ENCODE assay signal across 16 mouse cellular contexts in the genomic region with DNA sequence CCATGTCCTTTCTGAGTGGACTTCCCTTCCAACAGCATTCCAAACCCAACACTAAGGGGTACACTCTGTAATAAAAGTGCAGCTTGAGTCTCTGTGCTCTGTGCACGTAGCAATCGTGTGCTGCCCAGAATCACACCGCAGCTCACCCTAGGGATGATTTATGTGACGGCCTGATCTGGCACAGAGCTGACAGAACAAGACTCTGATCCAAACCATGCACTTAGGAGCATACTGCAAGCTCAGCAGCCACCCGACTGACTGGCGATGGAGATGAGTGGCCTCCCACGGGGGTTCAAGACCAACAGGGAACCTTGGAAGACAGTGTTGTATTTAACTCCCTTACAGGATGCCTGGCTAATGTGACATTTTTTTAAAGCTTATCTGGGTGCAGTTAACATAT. TPM values are rescaled to one million over a fixed set of nuclear protein-coding genes. Genes with fewer than 3 reads are reported as not detected.
A peak's percentile ranks its signal among the peaks of the same experiment; 100 is the strongest.
DNase-seq lines count a peak whose midpoint lies in the region; ATAC-seq lines count a peak whose summit lies in the region.
"Had no signal": no experiment of that assay in that cellular context is flagged by ENCODE, and none has a peak within 500 bp of the region (broad histone marks: within the 10 kb centered on the region; RNA-seq: fewer than 3 reads in every experiment).

No protein-coding gene starts in this region.

- intact Hi-C loops in heart, postnatal 14 days (cut with DNase I) = no loop called here

- H3K9me3 ChIP-seq in heart, embryonic 12.5 days (replicated peaks) = no peaks in the 10 kb centered on the region
- H3K9me3 ChIP-seq in lung, embryonic 15.5 days = no peaks in the 10 kb centered on the region
- H3K9me3 ChIP-seq in stomach, embryonic 15.5 days = no peaks in the 10 kb centered on the region
- no peaks in the 10 kb centered on the region for H3K9me3 ChIP-seq in forebrain, embryonic 10.5 days
- H3K9me3 ChIP-seq: forebrain, embryonic 15.5 days had no signal

- WGBS in heart, embryonic 12.5 days = 14% methylated on average over 7 of the region's 7 CpGs
- WGBS in lung, embryonic 15.5 days = 13% methylated on average over 7 of the region's 7 CpGs
- WGBS in stomach, embryonic 15.5 days = 14% methylated on average over 7 of the region's 7 CpGs
- WGBS in forebrain, embryonic 10.5 days = 77% methylated on average over 7 of the region's 7 CpGs

- no peak for DNase-seq in heart, postnatal 14 days
- no peak for DNase-seq in lung, postnatal 14 days
- peak; percentile 35 for DNase-seq in embryo, embryonic 11.5 days (ENCODE audit: low read depth, low spot score)
- DNase-seq in forebrain, embryonic 10.5 days (ENCODE audit: extremely low spot score, low spot score) = no peak
- DNase-seq: retina, postnatal 1 day had no signal

- H3K9ac ChIP-seq in heart, embryonic 12.5 days = no peak overlapping the region
- 0 out of 2 replicates have a peak overlapping the region, but pooled peaks have one; percentile 10 for H3K9ac ChIP-seq in lung, embryonic 15.5 days
- no peak overlapping the region for H3K9ac ChIP-seq in stomach, embryonic 15.5 days
- H3K9ac ChIP-seq: forebrain, embryonic 15.5 days had no signal

- H3K4me2 ChIP-seq in heart, embryonic 12.5 days = peak overlapping the region; percentile 5
- 0 out of 2 replicates have a peak overlapping the region, but pooled peaks have one; percentile 11 for H3K4me2 ChIP-seq in lung, embryonic 15.5 days
- H3K4me2 ChIP-seq in stomach, embryonic 15.5 days = peak overlapping the region; percentile 8; the same call in 1 of the 2 replicates
- H3K4me2 ChIP-seq: forebrain, embryonic 15.5 days had no signal

- no peaks in the 10 kb centered on the region for H3K36me3 ChIP-seq in heart, embryonic 12.5 days
- H3K36me3 ChIP-seq in lung, embryonic 15.5 days = no peaks in the 10 kb centered on the region
- H3K36me3 ChIP-seq in stomach, embryonic 15.5 days = no peaks in the 10 kb centered on the region
- no peaks in the 10 kb centered on the region for H3K36me3 ChIP-seq in forebrain, embryonic 10.5 days (replicated peaks)
- H3K36me3 ChIP-seq: forebrain, embryonic 15.5 days had no signal

- H3K4me1 ChIP-seq in heart, embryonic 12.5 days (replicated peaks) = peaks cover 12% of the 10 kb centered on the region
- peaks cover 41% of the 10 kb centered on the region for H3K4me1 ChIP-seq in lung, embryonic 15.5 days
- peaks cover 33% of the 10 kb centered on the region for H3K4me1 ChIP-seq in stomach, embryonic 15.5 days
- peaks cover 18% of the 10 kb centered on the region for H3K4me1 ChIP-seq in forebrain, embryonic 10.5 days
- H3K4me1 ChIP-seq: forebrain, embryonic 15.5 days had no signal

- no peaks in the 10 kb centered on the region; the same call in 1 of the 2 replicates for H3K27me3 ChIP-seq in heart, embryonic 12.5 days (replicated peaks)
- H3K27me3 ChIP-seq in lung, embryonic 15.5 days = no peaks in the 10 kb centered on the region
- H3K27me3 ChIP-seq in stomach, embryonic 15.5 days (replicated peaks) = no peaks in the 10 kb centered on the region
- H3K27me3 ChIP-seq in forebrain, embryonic 10.5 days (ENCODE audit: poor library complexity, severe bottlenecking) = no peaks in the 10 kb centered on the region
- H3K27me3 ChIP-seq: CH12.LX; forebrain, embryonic 15.5 days had no signal

- H3K27ac ChIP-seq in heart, embryonic 12.5 days (ENCODE audit: poor library complexity, severe bottlenecking) = peak overlapping the region; percentile 1
- peak overlapping the region; percentile 51; the same call in 1 of the 2 replicates for H3K27ac ChIP-seq in lung, embryonic 15.5 days
- peak overlapping the region; percentile 61 for H3K27ac ChIP-seq in stomach, embryonic 15.5 days
- no peak overlapping the region for H3K27ac ChIP-seq in forebrain, embryonic 10.5 days
- H3K27ac ChIP-seq: forebrain, embryonic 15.5 days; kidney, postnatal 0 days had no signal

- ATAC-seq in heart, embryonic 12.5 days (ENCODE audit: insufficient number of reproducible peaks, low FRiP score) = peak; percentile 53; the same call in 1 of the 2 replicates
- ATAC-seq in lung, embryonic 15.5 days (ENCODE audit: borderline replicate concordance, extremely low read depth, low FRiP score, low TSS enrichment) = peak; percentile 81
- peak; percentile 65 for ATAC-seq in stomach, embryonic 15.5 days (ENCODE audit: insufficient read depth, low FRiP score, low read depth)
- ATAC-seq in megakaryocyte, adult 5-6 weeks (ENCODE audit: poor library complexity, severe bottlenecking) = no peak
- ATAC-seq: forebrain, embryonic 15.5 days had no signal

- no peak overlapping the region for H3K4me3 ChIP-seq in heart, embryonic 12.5 days
- H3K4me3 ChIP-seq in lung, embryonic 15.5 days = no peak overlapping the region
- no peak overlapping the region for H3K4me3 ChIP-seq in stomach, embryonic 15.5 days (replicated peaks)
- H3K4me3 ChIP-seq in forebrain, embryonic 10.5 days = no peak overlapping the region
- H3K4me3 ChIP-seq: forebrain, embryonic 15.5 days had no signal

RNA-seq across cellular contexts. Expression of a gene that starts 41.4 kb away (rescaled TPM):
- not detected in 2 replicates for polyA plus RNA-seq in heart, embryonic 12.5 days (2016; fragmentation: Nextera tagmentation; extraction: Ambion mirVana)
- total RNA-seq in heart, postnatal 14 days (2021) = not detected
- not detected in 2 replicates for polyA plus RNA-seq in lung, embryonic 15.5 days (2015; fragmentation: Nextera tagmentation; extraction: Ambion mirVana)
- not detected in 2 replicates for polyA plus RNA-seq in stomach, embryonic 15.5 days (2015; fragmentation: Nextera tagmentation; extraction: Ambion mirVana)
- polyA plus RNA-seq in forebrain, embryonic 10.5 days (2016; fragmentation: Nextera tagmentation; extraction: Ambion mirVana) = not detected in 2 replicates
- not detected in 2 replicates for total RNA-seq in megakaryocyte, adult 5-6 weeks (2015)
- total RNA-seq in megakaryocyte, adult 5-6 weeks (2017) = not detected in 2 replicates
- total RNA-seq: CH12.LX; left cerebral cortex, adult 18-20 months had no signal
- polyA plus RNA-seq: embryonic facial prominence, embryonic 11.5 days; forebrain, embryonic 15.5 days; gonadal fat pad, adult 2 months; kidney, postnatal 0 days; liver, embryonic 16.5 days had no signal
